Mouse (Mus musculus) layer of hippocampus, postnatal 36 days (tissue): ENCODE results near the gene Rack1. TPM values are rescaled to one million over a fixed set of nuclear protein-coding genes. Genes with fewer than 3 reads are reported as not detected.
"Not testable (repeated sequence)": the region's sequence is repeated elsewhere in the genome, so short reads cannot be mapped to it uniquely, and the experiment has no call there.

Experiments used
- DNase-seq, 2 experiments: peaks; one replicate each; pipeline ENCODE4 v3.0.0; 2022
- total RNA-seq, 2 experiments: library from RNA; stranded (reverse); gene quantifications; 2 replicates each; pipeline ENCODE4 v1.2.3; 2021

Rack1 gene
- total RNA-seq, result 100 to 1,000 TPM; 241 to 254 TPM

DNA sequence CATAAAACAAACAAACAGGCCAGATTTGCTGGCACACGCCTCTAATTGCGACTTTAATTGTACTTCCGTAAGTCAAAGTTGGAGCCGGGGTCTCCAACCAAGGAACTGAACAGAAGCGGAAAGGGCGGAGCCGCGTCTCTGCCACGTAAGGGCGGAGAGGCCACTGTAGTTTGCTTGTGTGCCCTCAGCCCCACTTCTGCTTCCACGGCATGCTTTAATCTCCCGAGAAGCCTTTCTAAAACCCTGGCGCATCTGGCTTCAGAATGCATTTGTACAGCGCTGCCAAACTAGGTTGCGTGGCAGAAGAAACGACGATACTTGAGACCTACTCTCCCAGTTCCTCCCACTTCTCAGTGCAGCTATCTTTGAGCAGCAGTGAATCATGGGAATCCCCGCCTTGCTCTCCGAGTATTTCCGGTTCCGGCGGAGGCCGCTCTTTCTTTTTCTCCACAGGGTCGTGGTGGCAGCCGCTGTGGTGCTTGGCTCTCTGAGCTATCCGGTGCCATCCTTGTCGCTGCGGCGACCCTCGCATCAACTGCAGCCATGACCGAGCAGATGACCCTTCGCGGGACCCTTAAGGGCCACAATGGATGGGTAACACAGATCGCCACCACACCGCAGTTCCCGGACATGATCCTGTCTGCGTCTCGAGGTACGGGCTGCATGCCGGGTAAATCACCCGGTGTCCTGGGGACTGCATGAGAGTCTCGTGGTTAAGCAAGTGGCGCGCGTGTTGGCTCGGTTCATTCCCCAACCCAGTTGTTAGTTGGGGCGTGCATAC, at the start of gene Rack1:
Gene Rack1, plus strand, starts transcription at position 412 of the 781 bp plus-strand sequence.
- peak; percentile 91 to 93 for DNase-seq

GRCm38 (mm10) chr11:48750428-48750827, 49.7 kb upstream of the Rack1 start:
- DNase-seq, result no peak

GRCm38 (mm10) chr11:48753534-48753933, 46.6 kb upstream of the Rack1 start:
- not testable (repeated sequence) for DNase-seq

DNA sequence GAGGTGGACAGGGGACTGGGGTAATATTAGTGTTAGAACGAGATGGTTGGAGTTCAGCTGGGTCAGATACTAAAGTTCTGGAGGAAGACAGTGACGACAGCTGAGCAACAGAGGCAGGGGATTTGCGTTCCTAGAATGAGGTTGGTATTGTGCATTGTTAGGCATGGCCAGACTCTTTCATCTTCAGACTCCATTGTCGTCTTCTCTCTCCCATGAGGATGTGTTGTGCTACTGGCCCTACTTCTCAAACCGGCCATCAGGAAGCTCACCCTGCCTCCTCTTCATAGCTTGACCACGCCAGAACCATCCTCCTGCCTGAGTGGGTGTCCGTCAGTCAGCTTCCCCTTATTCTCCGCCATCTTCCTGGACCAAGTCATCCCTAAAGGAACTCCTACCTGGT, 41.1 kb upstream of the Rack1 start:
- no peak for DNase-seq

GRCm38 (mm10) chr11:48764119-48764518, 36.0 kb upstream of the Rack1 start:
- DNase-seq, result no peak

DNA sequence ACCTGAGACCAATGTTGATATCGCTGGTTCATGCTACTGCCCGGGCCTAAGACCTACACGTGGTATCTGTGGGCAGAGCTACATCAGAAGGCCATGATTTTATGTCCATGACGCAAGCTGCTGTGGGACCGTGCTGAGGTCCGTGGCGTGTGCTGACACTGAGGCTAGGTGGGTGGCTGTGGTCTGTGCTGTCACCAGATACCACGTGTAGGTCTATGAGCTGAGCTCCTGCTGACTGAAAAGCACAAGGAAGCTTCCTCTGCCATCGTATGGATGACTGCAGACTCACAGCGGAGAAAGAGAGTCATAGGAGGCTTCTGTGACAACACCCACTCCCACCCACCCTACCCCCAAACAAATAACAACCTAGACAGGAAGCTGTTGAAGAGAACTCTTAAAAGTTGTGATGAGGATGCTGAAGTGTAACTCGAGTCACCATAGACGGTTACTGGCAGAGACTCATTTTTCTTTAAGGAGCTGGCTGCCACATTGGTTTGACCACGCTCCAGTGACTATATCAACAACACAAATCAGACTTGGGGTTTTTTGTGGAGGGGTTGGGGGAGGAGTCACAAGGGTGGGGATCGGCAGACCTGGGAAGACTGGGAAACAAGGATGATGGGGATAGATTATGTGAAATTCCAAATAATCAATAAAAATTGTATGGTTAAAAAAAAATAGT, 32.8 kb upstream of the Rack1 start:
- DNase-seq, result no peak

- DNase-seq, result no peak
Observed at GRCm38 (mm10) chr11:48771691-48772090, 28.4 kb upstream of the Rack1 start.

DNA sequence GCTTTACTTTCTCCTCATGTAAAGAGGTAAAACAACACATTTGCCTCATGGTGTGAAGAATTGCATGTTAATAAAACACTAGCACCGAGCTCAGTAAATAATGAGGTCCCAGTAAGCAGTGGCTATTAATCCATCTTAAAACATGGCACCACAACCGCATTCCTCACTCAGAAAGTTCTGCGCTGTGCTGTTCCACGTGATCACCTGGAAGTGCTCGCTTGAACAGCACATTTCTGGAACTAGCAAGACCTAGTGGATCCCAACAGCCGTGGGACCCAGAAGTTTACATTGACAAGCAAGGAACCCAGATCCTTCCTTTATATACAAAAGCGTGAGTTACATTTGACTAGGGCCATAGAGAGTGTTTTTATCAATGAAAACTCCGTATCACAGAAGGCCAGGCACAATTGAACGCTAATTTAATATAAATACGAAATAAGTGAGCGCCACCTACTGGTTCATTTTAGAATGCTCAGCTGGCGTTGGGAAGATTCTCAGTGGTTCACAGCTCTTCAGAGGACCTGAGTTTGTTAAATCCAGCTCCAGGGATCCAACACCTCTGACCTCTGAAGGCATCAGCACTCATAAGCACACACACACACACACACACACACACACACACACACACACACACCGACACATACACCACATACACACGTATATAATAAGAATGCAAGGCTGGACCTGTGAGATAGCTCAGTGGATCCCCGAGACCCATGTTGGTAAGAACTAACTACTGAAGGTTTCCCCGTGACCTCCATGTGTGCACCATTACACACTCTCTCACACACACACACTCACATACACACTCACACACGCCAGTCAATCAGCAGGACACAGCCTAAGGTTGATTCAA, 25.5 kb upstream of the Rack1 start:
- DNase-seq, result no peak

- DNase-seq, result peak in 1 of 2 experiments; percentile 53
Observed at GRCm38 (mm10) chr11:48775483-48775882, 24.6 kb upstream of the Rack1 start.

DNA sequence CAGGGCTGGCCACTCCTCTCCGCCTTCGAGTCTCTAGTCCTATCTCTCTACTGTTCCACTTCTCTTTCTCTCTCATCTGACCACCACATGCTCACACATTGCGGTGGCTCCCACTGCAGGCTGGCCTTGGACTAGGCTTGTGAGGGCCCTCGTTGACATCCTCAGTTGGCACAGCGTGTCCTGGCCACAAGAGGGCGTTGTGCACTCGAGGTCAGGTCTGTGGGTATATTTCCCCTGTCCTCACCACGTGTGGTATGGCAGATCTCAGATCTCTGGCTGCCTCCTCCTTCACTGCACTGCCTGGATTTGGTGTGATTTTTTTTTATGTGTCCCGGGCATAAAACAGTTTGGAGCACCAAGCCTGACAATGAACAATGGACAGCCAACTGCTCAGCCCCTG, 23.5 kb upstream of the Rack1 start:
- DNase-seq, result no peak

GRCm38 (mm10) chr11:48777303-48777702, 22.8 kb upstream of the Rack1 start:
- DNase-seq, result no peak

GRCm38 (mm10) chr11:48779450-48779849, 20.7 kb upstream of the Rack1 start:
- no peak for DNase-seq

DNA sequence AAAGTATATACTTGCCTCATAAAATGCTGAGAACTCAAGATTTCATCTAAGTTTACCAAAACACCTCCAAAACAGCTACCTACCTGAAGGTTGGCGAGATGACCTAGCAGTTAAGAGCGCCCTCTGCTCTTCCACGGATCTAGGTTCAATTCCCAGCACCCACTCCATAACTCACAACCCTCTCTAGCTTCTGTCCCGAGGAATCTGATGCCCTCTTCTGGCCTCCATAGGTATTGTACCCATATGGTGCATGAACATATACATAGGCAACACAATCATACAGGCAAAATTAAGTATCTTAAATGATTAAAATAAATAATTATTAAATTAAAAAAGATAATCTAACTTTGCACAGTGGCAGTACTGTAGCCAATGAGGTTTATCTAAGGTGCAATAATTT, 17.9 kb upstream of the Rack1 start:
- no peak for DNase-seq

GRCm38 (mm10) chr11:48787455-48788211, 12.5 kb upstream of the Rack1 start:
- no peak for DNase-seq

GRCm38 (mm10) chr11:48788311-48789089, 11.6 kb upstream of the Rack1 start:
- peak; percentile 58 to 60 for DNase-seq

DNA sequence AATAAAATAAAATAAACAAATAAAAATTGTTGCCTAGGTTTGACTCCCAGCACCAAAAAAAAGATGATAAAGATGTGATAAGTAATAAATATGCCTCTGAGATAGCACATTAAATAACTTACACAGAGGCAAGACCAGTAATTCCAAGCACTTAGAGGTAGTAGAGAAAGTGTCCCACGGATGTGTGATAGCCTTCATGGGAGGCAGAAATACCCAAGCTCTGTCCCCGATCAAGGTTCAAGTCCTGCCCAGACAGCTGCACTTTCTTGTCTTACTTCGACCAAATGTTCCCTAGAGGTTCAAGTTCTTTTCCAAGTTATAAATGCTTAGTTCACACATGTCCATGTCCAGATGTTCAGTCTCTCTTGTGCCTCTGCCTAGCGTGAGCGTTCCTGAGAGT, 10.9 kb upstream of the Rack1 start:
- no peak for DNase-seq

GRCm38 (mm10) chr11:48789973-48790823, 9.9 kb upstream of the Rack1 start:
- DNase-seq, result peak; percentile 79

- DNase-seq, result no peak
Observed at GRCm38 (mm10) chr11:48790946-48791345, 9.2 kb upstream of the Rack1 start.

- not testable (repeated sequence) for DNase-seq
Observed at GRCm38 (mm10) chr11:48791894-48792293, 8.2 kb upstream of the Rack1 start.

DNA sequence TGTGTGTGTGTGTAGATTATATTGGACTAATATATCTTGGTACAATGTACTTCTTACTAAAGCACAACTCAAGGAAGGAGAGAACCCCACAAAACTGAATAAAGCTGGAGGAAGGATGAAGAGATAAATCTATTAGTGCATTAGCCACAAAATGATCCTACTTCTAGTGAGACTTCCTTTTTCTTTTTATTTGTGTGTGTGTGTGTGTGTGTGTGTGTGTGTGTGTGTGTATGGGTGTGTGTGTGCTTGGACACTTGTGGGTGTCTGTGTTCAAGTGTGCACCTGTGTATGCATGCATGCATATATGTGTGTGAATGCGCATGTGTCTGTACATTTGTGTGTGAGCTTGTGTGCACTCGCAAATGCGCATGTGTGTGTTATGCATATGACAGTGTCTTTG, 6.9 kb upstream of the Rack1 start:
- DNase-seq, result no peak
